13 mouse cellular contexts compared by ENCODE assay signal in the genomic region with DNA sequence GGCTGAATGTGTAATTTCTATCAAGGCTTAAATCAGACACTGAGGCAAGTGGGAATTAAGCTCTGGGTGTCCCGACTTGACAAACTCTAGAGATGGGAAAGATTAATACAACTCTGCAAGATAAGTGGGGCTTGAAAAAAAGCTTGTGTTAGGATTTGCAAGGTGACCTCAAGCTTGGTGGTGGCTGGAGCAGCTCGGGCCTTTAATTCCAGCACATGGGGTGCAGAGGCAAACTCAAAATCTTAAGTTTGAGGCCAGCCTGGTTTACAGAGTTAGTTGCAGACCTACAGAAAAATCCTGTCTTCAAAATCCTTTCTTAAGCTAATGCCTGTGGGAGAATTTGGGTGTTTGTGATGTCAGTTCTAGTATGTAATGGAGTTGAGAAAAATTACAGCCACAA. TPM values are rescaled to one million over a fixed set of nuclear protein-coding genes. Genes with fewer than 3 reads are reported as not detected.
"Had no signal": no experiment of that assay in that cellular context is flagged by ENCODE, and none has a peak within 500 bp of the region (broad histone marks: within the 10 kb centered on the region; RNA-seq: fewer than 3 reads in every experiment).

No protein-coding gene starts in this region.

- DNase-seq: kidney, adult 2 months; kidney, postnatal 25 days; layer of hippocampus, postnatal 36 days; lung, postnatal 14 days; right cerebral cortex, postnatal 25 days had no signal

- H3K9ac ChIP-seq: limb, embryonic 12.5 days; lung, embryonic 15.5 days; midbrain, embryonic 12.5 days had no signal

- H3K9me3 ChIP-seq: kidney, embryonic 15.5 days; limb, embryonic 12.5 days; lung, embryonic 15.5 days; midbrain, embryonic 12.5 days had no signal

- H3K27me3 ChIP-seq: kidney, embryonic 15.5 days; limb, embryonic 12.5 days; lung, embryonic 15.5 days; midbrain, embryonic 12.5 days had no signal

- H3K27ac ChIP-seq: kidney, embryonic 15.5 days; limb, embryonic 12.5 days; lung, embryonic 15.5 days; midbrain, embryonic 12.5 days; stomach, postnatal 0 days had no signal

- H3K4me2 ChIP-seq: limb, embryonic 12.5 days; lung, embryonic 15.5 days; midbrain, embryonic 12.5 days had no signal

- H3K4me3 ChIP-seq: kidney, embryonic 15.5 days; limb, embryonic 12.5 days; lung, embryonic 15.5 days; midbrain, embryonic 12.5 days had no signal

RNA-seq across cellular contexts. Expression of gene C7, which starts 55.7 kb away (rescaled TPM):
- total RNA-seq: megakaryocyte-erythroid progenitor cell, adult 5-6 weeks had no signal
- polyA plus RNA-seq: limb, embryonic 12.5 days; midbrain, postnatal 0 days; neural tube, embryonic 14.5 days had no signal
